Mouse (Mus musculus): ENCODE measurements around the gene Lrch1. TPM values are rescaled to one million over a fixed set of nuclear protein-coding genes. Genes with fewer than 3 reads are reported as not detected.

The Lrch1 gene
- polyA plus RNA-seq, 1 experiment: 64.7 TPM

DNA sequence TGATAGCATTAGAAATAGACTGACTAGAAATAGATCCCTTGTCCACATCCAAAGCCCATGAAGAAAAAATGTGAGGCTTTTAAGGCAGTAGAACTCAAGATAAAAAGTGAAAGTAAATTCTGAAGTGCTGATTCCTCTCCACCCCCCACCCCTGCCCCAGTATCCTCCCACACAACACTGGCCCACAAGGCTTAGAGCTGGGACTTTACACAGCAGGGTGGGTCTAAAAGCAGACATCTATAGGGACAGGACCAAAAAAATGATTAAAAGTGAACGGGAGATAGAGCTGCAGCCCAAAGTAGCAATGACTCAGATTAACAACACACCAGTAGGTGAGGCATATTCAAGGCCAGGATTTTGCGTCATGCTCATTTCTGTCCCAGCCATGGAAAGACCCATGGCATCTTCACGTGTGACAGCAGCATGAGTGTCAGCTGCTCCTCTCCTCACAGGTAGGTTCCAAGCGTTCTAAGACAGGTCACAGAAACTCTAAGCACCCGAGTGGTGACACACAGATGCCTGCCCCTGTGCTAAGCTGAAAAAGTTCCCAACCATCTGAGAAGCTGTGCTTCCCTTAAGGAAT, 29.1 kb downstream of the Lrch1 start:
- Histone ChIP-seq H3K4me3 (ENCODE audit: insufficient read depth, low read depth, low read length) (no peak overlapping the region), H3K4me1 (ENCODE audit: control insufficient read depth, insufficient read depth, low read length) (peaks cover 15% of the 10 kb centered on the region), H3K27ac (ENCODE audit: insufficient read depth, low read depth, low read length) (no peak overlapping the region)
- TF ChIP-seq POLR2A (IDR thresholded peaks at IDR 0.05; ENCODE audit: insufficient read depth, low read depth, low read length): no peak
- no peak for TF ChIP-seq CTCF (IDR thresholded peaks at IDR 0.05; ENCODE audit: insufficient read depth, low read depth, low read length)
- WGBS: 85% methylated on average over 5 of the region's 5 CpGs

DNA sequence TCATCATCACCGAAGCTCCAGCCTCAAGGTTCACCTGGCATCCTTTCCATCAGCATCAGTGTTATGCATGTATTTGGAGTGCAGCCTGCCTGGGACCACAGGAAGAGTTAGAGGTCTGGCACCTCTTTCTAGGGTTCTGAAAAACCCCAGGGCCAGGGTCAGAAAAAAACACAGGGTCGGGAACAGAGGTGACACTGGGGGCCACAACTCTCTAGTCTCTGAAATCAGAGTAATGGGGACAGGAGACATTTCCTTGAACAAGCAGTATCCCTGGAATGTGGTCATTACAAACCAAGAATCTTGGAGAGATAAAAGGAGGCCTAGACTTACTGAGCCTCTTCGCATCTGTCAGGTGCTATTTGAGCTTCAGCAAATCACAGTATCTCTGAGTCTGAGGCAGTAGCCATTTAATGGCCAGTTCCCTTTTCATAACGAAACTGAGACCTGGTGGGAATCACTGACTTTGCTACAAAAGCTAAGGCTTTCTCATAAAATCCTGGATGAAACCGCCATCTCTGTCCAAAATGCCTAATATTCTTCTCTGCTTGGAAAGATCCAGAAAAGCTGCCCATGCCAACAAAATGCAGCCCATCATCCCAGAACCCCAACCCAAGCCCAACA, 30.1 kb downstream of the Lrch1 start:
- H3K27ac ChIP-seq (ENCODE audit: insufficient read depth, low read depth, low read length): no peak overlapping the region
- H3K4me3 ChIP-seq (ENCODE audit: insufficient read depth, low read depth, low read length): no peak overlapping the region
- TF ChIP-seq POLR2A (IDR thresholded peaks at IDR 0.05; ENCODE audit: insufficient read depth, low read depth, low read length) (no peak), CTCF (IDR thresholded peaks at IDR 0.05; ENCODE audit: insufficient read depth, low read depth, low read length) (no peak)
- 92% methylated on average over 5 of the region's 5 CpGs for WGBS
- peaks cover 15% of the 10 kb centered on the region for H3K4me1 ChIP-seq (ENCODE audit: control insufficient read depth, insufficient read depth, low read length)

DNA sequence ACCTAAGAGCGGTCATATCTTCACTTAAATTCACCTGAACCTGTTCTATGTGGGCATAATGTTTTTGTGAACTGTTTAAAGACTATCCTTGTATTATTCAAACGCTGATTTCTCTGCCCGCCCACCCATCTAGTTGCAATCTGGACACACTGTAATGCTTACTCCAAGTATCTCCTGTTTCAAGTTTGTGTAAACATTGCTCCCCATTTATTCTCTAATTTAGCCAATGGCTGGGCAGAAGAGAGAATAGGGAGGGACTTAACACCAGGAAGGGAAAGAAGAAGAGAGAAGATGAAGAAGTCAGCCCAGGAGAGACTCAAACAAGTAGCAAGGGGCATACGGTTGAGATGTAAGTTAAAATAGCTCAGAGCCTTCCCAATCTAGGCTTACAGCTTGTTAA, 31.0 kb downstream of the Lrch1 start:
- H3K4me1 ChIP-seq (ENCODE audit: control insufficient read depth, insufficient read depth, low read length): peaks cover 12% of the 10 kb centered on the region
- 87% methylated on average over 4 of the region's 4 CpGs for WGBS
- no peak overlapping the region for H3K4me3 ChIP-seq (ENCODE audit: insufficient read depth, low read depth, low read length)
- TF ChIP-seq CTCF (IDR thresholded peaks at IDR 0.05; ENCODE audit: insufficient read depth, low read depth, low read length): no peak
- no peak for TF ChIP-seq POLR2A (IDR thresholded peaks at IDR 0.05; ENCODE audit: insufficient read depth, low read depth, low read length)
- H3K27ac ChIP-seq (ENCODE audit: insufficient read depth, low read depth, low read length): no peak overlapping the region

DNA sequence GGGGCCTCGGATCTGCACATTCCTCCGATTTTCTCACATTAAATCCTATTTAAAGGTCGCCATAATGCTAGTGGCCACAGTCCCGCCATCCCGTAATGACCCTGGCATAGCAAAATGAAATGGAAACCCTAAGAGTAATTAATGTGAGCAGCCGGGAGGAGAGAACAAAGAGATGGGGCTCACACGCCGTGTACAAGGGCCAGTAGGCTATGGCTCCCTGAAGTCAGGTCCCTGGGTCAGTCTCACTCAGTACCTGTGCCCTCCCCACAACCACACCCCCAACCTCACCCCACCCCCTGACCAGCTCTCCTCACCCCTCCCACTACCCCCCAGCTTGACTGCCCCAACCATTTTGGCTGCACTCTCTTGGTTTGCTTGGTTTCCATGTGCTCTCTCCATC, 31.6 kb downstream of the Lrch1 start:
- H3K27ac ChIP-seq (ENCODE audit: insufficient read depth, low read depth, low read length): no peak overlapping the region
- H3K4me1 ChIP-seq (ENCODE audit: control insufficient read depth, insufficient read depth, low read length): peaks cover 12% of the 10 kb centered on the region
- no peak overlapping the region for H3K4me3 ChIP-seq (ENCODE audit: insufficient read depth, low read depth, low read length)
- no peak for TF ChIP-seq POLR2A (IDR thresholded peaks at IDR 0.05; ENCODE audit: insufficient read depth, low read depth, low read length)
- TF ChIP-seq CTCF (IDR thresholded peaks at IDR 0.05; ENCODE audit: insufficient read depth, low read depth, low read length): no peak
- 64% methylated on average over 8 of the region's 8 CpGs for WGBS

DNA sequence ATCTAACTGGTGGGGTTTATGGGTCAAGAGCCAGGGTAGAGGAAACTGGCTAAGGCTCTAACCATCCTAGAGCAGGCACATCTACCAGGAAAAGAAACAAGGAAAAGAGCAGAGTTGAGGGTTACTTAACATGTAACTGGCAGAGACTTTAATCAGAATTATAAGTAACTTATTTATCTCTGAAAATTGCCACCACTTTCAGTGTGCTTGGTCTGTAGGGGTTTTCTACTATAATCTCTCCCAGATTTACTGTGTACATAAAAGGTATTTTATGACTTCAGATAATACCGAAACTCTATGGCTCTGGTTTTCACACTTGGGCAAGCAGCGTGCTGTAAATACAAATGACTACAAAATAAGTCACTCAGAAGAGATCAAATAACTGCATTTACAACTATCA, 32.0 kb downstream of the Lrch1 start:
- Histone ChIP-seq H3K4me1 (ENCODE audit: control insufficient read depth, insufficient read depth, low read length) (peaks cover 12% of the 10 kb centered on the region), H3K4me3 (ENCODE audit: insufficient read depth, low read depth, low read length) (no peak overlapping the region), H3K27ac (ENCODE audit: insufficient read depth, low read depth, low read length) (no peak overlapping the region)
- WGBS: 74% methylated on average over 2 of the region's 2 CpGs
- no peak for TF ChIP-seq POLR2A (IDR thresholded peaks at IDR 0.05; ENCODE audit: insufficient read depth, low read depth, low read length)
- TF ChIP-seq CTCF (IDR thresholded peaks at IDR 0.05; ENCODE audit: insufficient read depth, low read depth, low read length): no peak

DNA sequence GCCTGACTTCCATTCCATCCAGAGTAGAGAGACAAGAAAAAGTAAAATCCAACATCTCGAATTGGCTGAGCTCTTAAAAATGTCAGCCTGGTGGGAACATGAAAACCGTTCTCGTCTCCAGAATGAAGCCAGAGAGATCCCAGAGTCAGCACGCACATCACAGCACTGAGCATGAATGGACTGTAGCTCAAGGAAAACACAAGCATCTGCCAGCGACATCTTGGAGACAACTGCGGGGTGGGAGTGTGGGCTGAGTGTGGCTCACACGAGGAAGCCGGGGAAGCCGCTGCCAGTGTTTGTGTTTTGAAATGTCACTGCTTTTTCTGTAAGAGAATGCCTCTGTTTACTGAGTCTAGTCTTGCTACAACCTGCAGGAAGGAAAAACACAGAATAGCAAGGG, 32.7 kb downstream of the Lrch1 start:
- Histone ChIP-seq H3K4me1 (ENCODE audit: control insufficient read depth, insufficient read depth, low read length) (peaks cover 16% of the 10 kb centered on the region), H3K4me3 (ENCODE audit: insufficient read depth, low read depth, low read length) (no peak overlapping the region), H3K27ac (ENCODE audit: insufficient read depth, low read depth, low read length) (no peak overlapping the region)
- TF ChIP-seq POLR2A (IDR thresholded peaks at IDR 0.05; ENCODE audit: insufficient read depth, low read depth, low read length): no peak
- TF ChIP-seq CTCF (IDR thresholded peaks at IDR 0.05; ENCODE audit: insufficient read depth, low read depth, low read length): no peak
- WGBS: 18% methylated on average over 9 of the region's 9 CpGs

DNA sequence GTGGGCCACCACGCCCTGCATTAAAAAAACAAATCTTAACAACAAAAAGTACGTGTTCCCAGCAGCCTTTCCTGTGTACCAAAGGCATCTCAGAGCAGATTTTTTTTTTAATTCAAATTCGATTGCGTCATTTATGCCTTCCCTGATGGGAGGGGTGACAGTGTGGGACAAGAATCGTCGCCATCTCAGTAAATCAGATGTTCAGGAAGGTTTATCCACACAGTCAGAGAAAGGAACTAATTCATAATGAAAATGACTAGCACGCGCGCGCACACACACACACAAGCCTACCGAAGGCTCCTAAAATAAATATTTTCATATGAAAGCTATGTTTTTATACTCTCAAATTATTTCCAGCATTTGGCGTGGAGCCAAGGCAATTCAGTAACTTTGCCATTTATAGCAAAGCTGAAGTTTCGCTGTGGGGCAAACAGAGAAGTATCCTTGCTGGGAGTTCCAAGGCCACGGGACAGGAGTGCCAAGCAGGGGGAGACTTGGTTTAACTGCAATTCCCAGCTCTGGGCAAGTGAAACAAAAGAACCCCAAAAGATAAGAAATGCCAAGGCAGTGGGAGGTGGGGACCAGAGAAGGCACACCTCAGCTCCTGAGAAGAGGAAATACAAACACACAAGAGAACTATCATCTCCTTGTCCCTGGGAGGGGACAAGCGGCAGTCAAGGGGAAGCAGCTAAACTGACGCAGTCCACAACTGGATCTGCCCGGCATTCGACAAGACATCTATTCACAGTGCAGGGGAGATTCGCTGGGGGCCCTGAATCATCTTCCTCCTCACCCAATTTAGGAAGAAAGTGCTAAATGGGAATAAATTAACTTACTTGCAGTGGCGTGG, 34.1 kb downstream of the Lrch1 start:
- Histone ChIP-seq H3K27ac (ENCODE audit: insufficient read depth, low read depth, low read length) (no peak overlapping the region), H3K4me1 (ENCODE audit: control insufficient read depth, insufficient read depth, low read length) (peaks cover 14% of the 10 kb centered on the region), H3K4me3 (ENCODE audit: insufficient read depth, low read depth, low read length) (no peak overlapping the region)
- WGBS: 74% methylated on average over 20 of the region's 20 CpGs
- TF ChIP-seq CTCF (IDR thresholded peaks at IDR 0.05; ENCODE audit: insufficient read depth, low read depth, low read length) (no peak), POLR2A (IDR thresholded peaks at IDR 0.05; ENCODE audit: insufficient read depth, low read depth, low read length) (no peak)

DNA sequence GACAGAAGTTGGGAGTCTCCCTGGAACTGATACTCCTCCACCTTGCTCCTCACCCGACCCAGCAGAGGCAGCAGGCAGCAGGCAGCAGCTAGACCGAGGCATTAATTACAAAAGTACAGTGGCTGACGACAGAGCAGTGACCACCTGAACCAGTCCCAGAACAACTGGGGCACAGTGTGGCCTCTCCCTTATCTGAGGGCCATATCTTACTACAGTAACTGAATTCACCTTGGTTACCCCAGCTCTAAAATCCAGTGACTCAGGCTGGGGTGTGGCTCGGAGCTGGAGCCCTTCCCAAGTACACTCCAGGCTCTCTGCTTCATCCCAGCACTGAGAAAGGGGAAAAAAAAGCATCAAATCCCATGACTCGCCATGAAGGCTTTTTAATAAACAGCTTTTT, 37.3 kb downstream of the Lrch1 start:
- TF ChIP-seq POLR2A (IDR thresholded peaks at IDR 0.05; ENCODE audit: insufficient read depth, low read depth, low read length): no peak
- no peak for TF ChIP-seq CTCF (IDR thresholded peaks at IDR 0.05; ENCODE audit: insufficient read depth, low read depth, low read length)

DNA sequence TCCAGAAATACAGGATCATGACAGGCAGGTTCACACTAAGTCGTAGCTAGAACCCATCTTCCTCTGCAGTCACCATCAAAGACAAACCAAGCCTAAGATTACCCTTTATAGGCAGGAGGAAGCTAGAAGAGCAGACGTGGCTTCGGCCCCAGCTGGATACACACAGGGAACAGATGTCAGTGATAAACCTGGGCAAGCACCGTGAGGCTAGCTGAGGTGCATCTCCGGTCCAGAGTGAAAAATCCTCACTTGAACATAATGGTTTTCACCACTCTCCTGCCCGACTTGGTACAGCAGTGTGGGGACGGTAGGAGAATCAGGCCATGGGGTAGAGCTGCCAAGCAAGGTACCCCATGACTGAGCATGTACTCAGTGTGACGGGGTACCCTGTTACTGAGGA, 38.7 kb downstream of the Lrch1 start:
- H3K4me1 ChIP-seq (ENCODE audit: control insufficient read depth, insufficient read depth, low read length): peaks cover 13% of the 10 kb centered on the region
- no peak for TF ChIP-seq POLR2A (IDR thresholded peaks at IDR 0.05; ENCODE audit: insufficient read depth, low read depth, low read length)
- no peak for TF ChIP-seq CTCF (IDR thresholded peaks at IDR 0.05; ENCODE audit: insufficient read depth, low read depth, low read length)
- no peak overlapping the region for H3K4me3 ChIP-seq (ENCODE audit: insufficient read depth, low read depth, low read length)
- no peak overlapping the region for H3K27ac ChIP-seq (ENCODE audit: insufficient read depth, low read depth, low read length)
- WGBS: 87% methylated on average over 8 of the region's 8 CpGs

More for the DNA sequence above, 37.3 kb downstream of the Lrch1 start:
- no peak overlapping the region for H3K4me3 ChIP-seq (ENCODE audit: insufficient read depth, low read depth, low read length)
- no peak overlapping the region for H3K27ac ChIP-seq (ENCODE audit: insufficient read depth, low read depth, low read length)
- H3K4me1 ChIP-seq (ENCODE audit: control insufficient read depth, insufficient read depth, low read length): peaks cover 16% of the 10 kb centered on the region
- 45% methylated on average over 5 of the region's 5 CpGs for WGBS
